Mouse (Mus musculus): ENCODE data around the gene Ogfr.

DNA sequence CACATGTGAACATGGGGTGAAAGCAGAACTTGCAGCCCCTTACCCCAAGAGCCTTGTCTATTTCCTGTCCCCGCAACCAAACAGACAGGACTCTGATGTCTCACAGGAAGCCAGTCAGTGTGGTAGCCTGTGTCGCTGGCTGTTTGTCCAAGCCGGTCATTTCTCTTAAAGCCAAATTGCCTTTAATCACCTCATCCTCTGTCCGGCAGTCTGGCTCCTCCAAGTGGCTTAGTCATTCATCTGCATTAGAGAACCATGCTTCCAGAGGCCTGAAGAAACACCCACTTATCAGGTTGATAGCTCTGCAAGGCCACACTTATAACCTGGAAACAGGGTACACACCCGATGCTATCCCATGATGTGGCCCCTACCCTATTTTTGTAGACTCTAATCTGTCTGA is 26.9 kb upstream of the Ogfr start:
- TF ChIP-seq POLR2A (IDR thresholded peaks at IDR 0.05; ENCODE audit: control insufficient read depth, low read depth, low read length), result no peak
- no peak for TF ChIP-seq CTCF (IDR thresholded peaks at IDR 0.05; ENCODE audit: control insufficient read depth, insufficient read depth, insufficient replicate concordance, low read depth, low read length)
